Mouse (Mus musculus) small intestine, adult 2 months (tissue): ENCODE measurements at regions not wholly inside any gene's neighbourhood (a gene's known extent, or its start where the extent isn't known, plus 50 kb on each side); places are given as distances from the start of the nearest gene placed in this dataset.

Experiments used
- H3K27ac ChIP-seq: fragments of 200-500 bp; 2 replicates; pipeline ENCODE4 v1.5.1; 2012; ENCODE audit warnings: low read depth, low read length, control low read depth, inconsistent platforms; ENCODE audit not compliant: insufficient read depth
- H3K27me3 ChIP-seq: fragments of 200-500 bp; 2 replicates; pipeline ENCODE4 v1.6.1; 2012; ENCODE audit warnings: mild to moderate bottlenecking, moderate library complexity, low read length, inconsistent platforms; ENCODE audit not compliant: control insufficient read depth, insufficient read depth
- H3K36me3 ChIP-seq: fragments of 200-500 bp; 2 replicates; pipeline ENCODE4 v1.6.1; 2012; ENCODE audit warnings: mild to moderate bottlenecking, low read length, control low read depth, inconsistent platforms; ENCODE audit not compliant: control insufficient read depth, insufficient read depth
- H3K4me1 ChIP-seq: fragments of 200-500 bp; 2 replicates; pipeline ENCODE4 v1.6.1; 2012; ENCODE audit warnings: low read length, inconsistent platforms, mixed read lengths; ENCODE audit not compliant: control insufficient read depth, insufficient read depth, insufficient read length
- H3K4me3 ChIP-seq: fragments of 200-500 bp; 2 replicates; pipeline ENCODE4 v1.5.1; 2012; ENCODE audit warnings: low read depth, mild to moderate bottlenecking, control low read depth, inconsistent platforms, low read length, moderate library complexity
- CTCF ChIP-seq: fragments of 200-500 bp; IDR thresholded peaks from 2 replicates; pipeline ENCODE4 v1.5.1; 2012; ENCODE audit warnings: low read depth, mild to moderate bottlenecking, control low read depth, inconsistent platforms, low read length, moderate library complexity, mixed read lengths; ENCODE audit not compliant: insufficient replicate concordance, insufficient read length; ENCODE audit errors: extremely low read depth
- POLR2A ChIP-seq: fragments of 200-500 bp; IDR thresholded peaks from 2 replicates; pipeline ENCODE4 v1.6.1; 2012; ENCODE audit warnings: low read depth, mild to moderate bottlenecking, control low read depth, inconsistent platforms, low read length, moderate library complexity
- WGBS: fragments of 180-500 bp; shearing (Covaris S2); methylation state at CpG from one replicate; pipeline ENCODE4 v1.1.7; 2018; 5-methylcytosine and 5-hydroxymethylcytosine counted together

GRCm38 (mm10) chr1:137587481-137588228, 587.9 kb downstream of the Ptprc start:
- no peak overlapping the region for H3K27ac ChIP-seq
- H3K27me3 ChIP-seq = no peaks in the 10 kb centered on the region
- WGBS = 81% methylated on average over 12 of the region's 12 CpGs
- no peak overlapping the region for H3K4me3 ChIP-seq
- TF ChIP-seq CTCF (no peak), POLR2A (no peak)
- H3K4me1 ChIP-seq = no peaks in the 10 kb centered on the region
- no peaks in the 10 kb centered on the region for H3K36me3 ChIP-seq

- 67% methylated on average over 6 of the region's 6 CpGs for WGBS
- H3K36me3 ChIP-seq = no peaks in the 10 kb centered on the region
- H3K27ac ChIP-seq = no peak overlapping the region
- TF ChIP-seq POLR2A = no peak
- TF ChIP-seq CTCF = no peak
- no peaks in the 10 kb centered on the region for H3K4me1 ChIP-seq
- no peak overlapping the region for H3K4me3 ChIP-seq
- no peaks in the 10 kb centered on the region for H3K27me3 ChIP-seq
These were observed 590.8 kb downstream of the Ptprc start for GRCm38 (mm10) chr1:137584696-137585095.

DNA sequence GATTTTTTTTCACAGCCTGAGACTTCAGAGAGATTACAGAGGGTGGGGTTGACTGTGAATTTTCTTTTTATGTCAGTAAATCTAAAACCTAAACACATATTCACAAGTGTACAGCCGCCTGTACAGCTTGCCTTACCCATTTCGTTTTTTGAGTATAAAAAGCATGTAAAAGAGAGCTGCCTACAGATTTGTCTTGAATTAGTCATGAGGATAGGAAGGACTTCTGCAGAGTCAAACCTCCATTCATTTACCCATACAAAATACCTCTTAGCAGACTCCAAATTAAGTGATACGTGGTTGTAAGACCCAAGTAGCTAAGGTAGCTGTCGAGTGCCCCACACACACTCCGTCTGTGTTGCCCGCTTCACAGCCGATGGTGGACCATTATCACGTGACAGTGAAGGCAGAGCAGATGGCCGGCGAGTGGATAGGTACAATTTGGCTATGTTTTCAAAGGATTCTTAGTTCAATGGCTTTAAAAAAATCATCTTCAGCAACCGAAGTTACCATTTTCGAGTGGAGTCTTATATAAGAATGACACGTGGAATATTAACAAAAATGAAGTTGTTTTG, 591.3 kb downstream of the Ptprc start:
- whole genome bisulfite sequencing = 86% methylated on average over 13 of the region's 13 CpGs
- Histone ChIP-seq H3K36me3 (no peaks in the 10 kb centered on the region), H3K4me3 (no peak overlapping the region), H3K4me1 (no peaks in the 10 kb centered on the region), H3K27ac (no peak overlapping the region), H3K27me3 (no peaks in the 10 kb centered on the region)
- TF ChIP-seq POLR2A (no peak), CTCF (no peak)

GRCm38 (mm10) chr1:137577639-137578038, 597.9 kb downstream of the Ptprc start:
- Histone ChIP-seq H3K27ac (no peak overlapping the region), H3K4me3 (no peak overlapping the region), H3K4me1 (no peaks in the 10 kb centered on the region), H3K36me3 (no peaks in the 10 kb centered on the region), H3K27me3 (no peaks in the 10 kb centered on the region)
- WGBS = 76% methylated on average over 1 of the region's 1 CpGs
- TF ChIP-seq POLR2A (no peak), CTCF (no peak)

- H3K27ac ChIP-seq = no peak overlapping the region
- no peak for TF ChIP-seq POLR2A
- TF ChIP-seq CTCF = no peak
- no peak overlapping the region for H3K4me3 ChIP-seq
- H3K27me3 ChIP-seq = no peaks in the 10 kb centered on the region
- H3K36me3 ChIP-seq = no peaks in the 10 kb centered on the region
- H3K4me1 ChIP-seq = no peaks in the 10 kb centered on the region
- WGBS = 79% methylated on average over 9 of the region's 9 CpGs
These were observed 599.3 kb downstream of the Ptprc start for GRCm38 (mm10) chr1:137576174-137576573.

DNA sequence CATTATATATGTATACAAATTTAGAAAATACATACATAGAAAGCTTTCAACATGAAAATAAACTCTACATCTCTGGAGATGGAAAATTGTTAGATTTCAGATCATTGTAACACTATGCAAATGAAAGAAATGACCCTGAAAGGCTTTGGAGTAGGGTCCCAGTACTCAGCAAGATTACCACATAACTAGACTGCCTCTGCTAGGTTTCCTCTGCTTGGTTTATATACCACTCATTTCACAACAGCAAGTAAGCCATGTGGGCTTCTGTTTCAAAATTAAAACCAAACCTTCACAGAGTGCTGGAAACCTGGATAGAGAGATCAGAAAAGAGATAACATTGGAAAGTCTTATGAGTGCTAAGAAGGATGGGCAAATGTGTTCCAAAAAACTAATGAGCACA, 600.1 kb downstream of the Ptprc start:
- no peaks in the 10 kb centered on the region for H3K36me3 ChIP-seq
- no peaks in the 10 kb centered on the region for H3K4me1 ChIP-seq
- H3K27ac ChIP-seq = no peak overlapping the region
- no peaks in the 10 kb centered on the region for H3K27me3 ChIP-seq
- TF ChIP-seq CTCF (no peak), POLR2A (no peak)
- no peak overlapping the region for H3K4me3 ChIP-seq

- Histone ChIP-seq H3K4me3 (no peak overlapping the region), H3K4me1 (no peaks in the 10 kb centered on the region), H3K27ac (no peak overlapping the region), H3K36me3 (no peaks in the 10 kb centered on the region), H3K27me3 (no peaks in the 10 kb centered on the region)
- WGBS = 66% methylated on average over 6 of the region's 6 CpGs
- TF ChIP-seq CTCF = no peak
- TF ChIP-seq POLR2A = no peak
These were observed 603.3 kb downstream of the Ptprc start for GRCm38 (mm10) chr1:137571905-137572865.
